Mouse (Mus musculus) urinary bladder, postnatal 4 days (tissue): Measurements from ENCODE around the gene Hist1h3c.
"Not testable (repeated sequence)": the region's sequence is repeated elsewhere in the genome, so short reads cannot be mapped to it uniquely, and the experiment has no call there.

ENCODE experiments used
- DNase-seq, 2 experiments: peaks; one replicate each; pipeline ENCODE4 v3.0.0; 2021 to 2022; ENCODE audit warnings: low spot score in 2 of 2

Hist1h3c gene

DNA sequence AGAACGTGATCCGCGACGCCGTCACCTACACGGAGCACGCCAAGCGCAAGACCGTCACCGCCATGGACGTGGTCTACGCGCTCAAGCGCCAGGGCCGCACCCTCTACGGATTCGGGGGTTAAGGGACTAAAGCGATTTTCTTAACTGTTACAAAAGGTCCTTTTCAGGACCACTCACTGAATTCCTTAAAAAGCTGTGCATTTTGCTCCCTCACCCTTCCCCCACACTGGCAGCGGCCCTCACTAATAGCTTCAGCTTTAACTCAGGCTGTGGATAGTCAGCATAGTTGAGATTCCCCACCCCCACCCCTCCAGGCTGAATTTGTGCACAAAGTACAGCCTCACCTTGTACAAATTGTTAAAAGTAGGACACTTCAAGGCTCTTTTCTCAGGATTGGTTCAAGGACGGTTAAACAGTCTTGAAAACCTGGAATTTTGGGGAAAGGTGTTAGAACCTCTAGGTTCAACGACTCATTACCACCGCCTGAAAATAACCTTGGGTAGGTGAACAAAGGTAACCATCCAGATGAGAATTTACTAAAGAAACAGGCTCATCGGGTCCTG, 11.9 kb upstream of the Hist1h3c start:
- DNase-seq = no peak

GRCm38 (mm10) chr13:23756790-23757189, 11.4 kb upstream of the Hist1h3c start, which contains the start of gene Hist1h4b:
TSS of gene Hist1h4b (plus strand) at chr13:23757013.
- peak; percentile 80 to 82 for DNase-seq

GRCm38 (mm10) chr13:23755000-23755399, 9.6 kb upstream of the Hist1h3c start:
- no peak for DNase-seq

GRCm38 (mm10) chr13:23753314-23754078, 8.1 kb upstream of the Hist1h3c start:
- no peak for DNase-seq

DNA sequence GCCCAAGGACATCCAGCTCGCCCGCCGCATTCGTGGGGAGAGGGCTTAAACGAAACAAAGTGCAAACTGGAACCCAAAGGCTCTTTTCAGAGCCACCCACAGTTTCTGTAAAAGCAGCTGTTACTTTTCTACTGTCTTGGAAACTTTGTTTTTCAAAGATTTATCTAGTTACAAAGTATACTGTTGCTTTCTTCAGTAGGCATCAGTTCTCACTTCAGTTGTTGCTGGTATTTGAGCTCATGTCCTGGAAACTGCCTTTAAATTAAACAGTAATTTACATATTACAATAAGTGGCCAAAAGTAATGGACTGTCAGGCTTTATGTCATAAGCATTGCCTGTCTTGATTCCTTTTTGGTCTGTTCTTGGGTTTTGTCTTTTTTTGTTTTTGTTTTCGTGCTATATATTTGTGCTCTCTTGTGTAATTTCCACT, 7.4 kb upstream of the Hist1h3c start:
- no peak for DNase-seq

DNA sequence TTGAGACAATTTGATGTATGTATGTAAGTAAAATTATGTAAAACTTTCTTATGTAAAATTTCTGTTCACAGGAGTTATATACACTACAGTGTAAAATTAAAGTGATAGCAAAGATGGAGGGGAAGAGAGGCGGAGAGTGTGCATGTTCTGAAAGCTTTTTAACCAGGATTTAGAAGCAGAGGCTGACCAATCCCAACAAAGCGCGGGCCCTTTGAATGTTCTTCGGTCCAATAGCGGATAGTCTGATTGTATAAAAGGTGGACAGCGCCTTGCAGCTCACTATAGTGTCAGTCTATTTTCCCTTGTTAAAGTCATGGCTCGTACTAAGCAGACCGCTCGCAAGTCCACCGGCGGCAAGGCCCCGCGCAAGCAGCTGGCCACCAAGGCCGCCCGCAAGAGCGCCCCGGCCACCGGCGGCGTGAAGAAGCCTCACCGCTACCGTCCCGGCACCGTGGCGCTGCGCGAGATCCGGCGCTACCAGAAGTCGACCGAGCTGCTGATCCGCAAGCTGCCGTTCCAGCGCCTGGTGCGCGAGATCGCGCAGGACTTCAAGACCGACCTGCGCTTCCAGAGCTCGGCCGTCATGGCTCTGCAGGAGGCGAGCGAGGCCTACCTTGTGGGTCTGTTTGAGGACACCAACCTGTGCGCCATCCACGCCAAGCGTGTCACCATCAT, 6.8 kb upstream of the Hist1h3c start, which contains the start of gene Hist1h3b:
Hist1h3b (plus strand) TSS at position 201 of the 675 bp plus-strand sequence.
- peak; percentile 74 to 86 for DNase-seq

GRCm38 (mm10) chr13:23751478-23751956, 6.1 kb upstream of the Hist1h3c start:
- DNase-seq = no peak

DNA sequence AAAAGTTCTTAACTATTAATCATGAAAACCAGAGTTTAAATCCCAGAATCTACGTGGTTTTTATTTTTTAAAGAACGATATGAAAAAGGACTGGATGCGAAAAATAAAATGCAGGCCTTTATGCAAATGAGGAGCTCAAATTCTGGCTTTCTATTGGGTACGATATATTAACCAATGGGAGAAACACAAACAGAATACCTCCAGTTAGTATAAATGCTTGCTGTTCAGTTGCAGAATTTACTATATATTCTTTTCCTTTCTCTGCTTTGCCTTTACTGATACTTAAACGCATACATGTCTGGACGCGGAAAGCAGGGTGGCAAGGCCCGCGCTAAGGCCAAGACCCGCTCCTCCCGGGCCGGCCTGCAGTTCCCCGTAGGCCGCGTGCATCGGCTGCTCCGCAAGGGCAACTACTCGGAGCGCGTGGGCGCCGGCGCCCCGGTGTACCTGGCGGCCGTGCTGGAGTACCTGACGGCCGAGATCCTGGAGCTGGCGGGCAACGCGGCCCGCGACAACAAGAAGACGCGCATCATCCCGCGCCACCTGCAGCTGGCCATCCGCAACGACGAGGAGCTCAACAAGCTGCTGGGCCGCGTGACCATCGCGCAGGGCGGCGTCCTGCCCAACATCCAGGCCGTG, 5.6 kb upstream of the Hist1h3c start, which contains the start of gene Hist1h2ab:
Hist1h2ab (plus strand) TSS at position 288 of the 639 bp plus-strand sequence.
- not testable (repeated sequence) for DNase-seq

GRCm38 (mm10) chr13:23749563-23750121, 4.2 kb upstream of the Hist1h3c start:
- no peak for DNase-seq

DNA sequence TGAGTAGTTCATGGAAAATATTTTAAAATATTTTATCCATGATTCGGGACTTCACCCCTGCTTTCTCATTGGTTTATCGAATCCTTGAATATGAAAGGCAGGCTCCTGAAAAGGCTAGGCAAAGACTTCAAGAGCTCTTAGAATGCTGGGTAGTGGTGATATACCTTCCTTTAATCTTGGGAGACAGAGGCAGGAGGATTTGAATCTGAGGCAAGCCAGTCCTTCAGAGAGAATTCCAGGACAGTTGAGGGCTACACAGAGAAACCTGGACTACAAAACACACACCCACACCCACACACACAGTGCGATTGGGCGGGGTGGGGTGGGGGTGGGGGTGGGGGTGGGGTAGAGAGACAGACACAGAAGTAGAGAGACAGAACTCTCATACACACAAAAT, 2.5 kb upstream of the Hist1h3c start:
- no peak for DNase-seq

DNA sequence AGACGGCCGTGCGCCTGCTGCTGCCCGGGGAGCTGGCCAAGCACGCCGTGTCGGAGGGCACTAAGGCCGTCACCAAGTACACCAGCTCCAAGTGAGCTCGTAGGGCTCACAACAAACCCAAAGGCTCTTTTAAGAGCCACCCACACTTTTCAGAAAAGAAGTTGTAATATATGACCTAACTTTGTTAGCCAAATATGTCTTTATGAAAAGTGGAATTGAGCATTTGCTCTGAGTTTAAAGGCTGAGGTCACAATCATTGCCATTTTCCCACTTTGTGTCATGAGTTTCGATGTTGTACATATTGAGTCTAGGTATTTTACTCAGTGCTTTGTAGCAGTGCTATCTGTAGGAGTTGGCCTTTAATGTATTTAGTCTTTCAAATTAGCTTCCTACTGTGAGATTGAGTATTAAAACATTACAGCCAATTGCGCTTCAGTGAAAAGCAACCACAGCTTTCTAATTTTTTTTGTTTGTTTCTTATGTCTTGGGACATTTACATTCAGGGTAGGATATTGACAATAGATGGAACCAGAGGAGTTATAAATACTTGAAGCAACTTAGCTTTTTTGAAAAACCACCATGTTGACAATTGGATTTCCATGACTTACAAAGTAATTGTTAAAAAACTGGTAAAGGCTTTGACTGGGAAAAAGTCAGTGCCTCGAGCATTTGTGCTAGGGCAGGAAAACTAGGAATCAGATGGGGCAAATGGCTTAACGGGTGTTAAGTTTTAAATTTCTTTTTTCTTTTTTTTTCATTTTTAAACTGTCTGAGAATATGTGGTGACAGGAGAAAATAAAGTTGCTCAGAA, 1.9 kb upstream of the Hist1h3c start:
- DNase-seq = no peak

DNA sequence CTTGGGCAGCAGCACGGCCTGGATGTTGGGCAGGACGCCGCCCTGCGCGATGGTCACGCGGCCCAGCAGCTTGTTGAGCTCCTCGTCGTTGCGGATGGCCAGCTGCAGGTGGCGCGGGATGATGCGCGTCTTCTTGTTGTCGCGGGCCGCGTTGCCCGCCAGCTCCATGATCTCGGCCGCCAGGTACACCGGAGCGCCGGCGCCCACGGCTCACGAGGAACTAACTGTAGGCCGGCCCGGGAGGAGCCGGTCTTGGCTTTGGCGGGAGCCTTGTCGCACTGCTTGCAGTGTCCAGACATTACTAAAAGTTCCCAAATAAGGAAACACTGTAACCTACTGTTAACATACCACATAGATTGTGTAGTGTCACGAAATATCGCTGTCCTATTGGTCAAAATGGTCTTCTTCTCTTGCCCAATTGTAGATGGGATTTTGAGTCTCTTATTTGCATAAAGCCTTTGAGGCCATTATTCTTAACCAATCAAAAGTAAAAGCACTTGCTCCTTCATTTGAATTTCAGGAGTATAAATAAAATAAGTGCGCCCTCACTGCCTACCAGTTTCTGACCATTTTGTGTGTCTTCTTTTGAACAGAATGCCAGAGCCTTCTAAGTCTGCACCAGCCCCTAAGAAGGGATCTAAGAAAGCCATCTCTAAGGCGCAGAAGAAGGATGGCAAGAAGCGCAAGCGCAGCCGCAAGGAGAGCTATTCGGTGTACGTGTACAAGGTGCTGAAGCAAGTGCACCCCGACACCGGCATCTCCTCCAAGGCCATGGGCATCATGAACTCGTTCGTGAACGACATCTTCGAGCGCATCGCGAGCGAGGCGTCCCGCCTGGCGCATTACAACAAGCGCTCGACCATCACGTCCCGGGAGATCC, 1.0 kb upstream of the Hist1h3c start, which contains the start of gene Hist1h2bb:
Hist1h2bb (plus strand) TSS at position 534 of the 880 bp plus-strand sequence.
- DNase-seq = peak in 1 of 2 experiments; percentile 68

DNA sequence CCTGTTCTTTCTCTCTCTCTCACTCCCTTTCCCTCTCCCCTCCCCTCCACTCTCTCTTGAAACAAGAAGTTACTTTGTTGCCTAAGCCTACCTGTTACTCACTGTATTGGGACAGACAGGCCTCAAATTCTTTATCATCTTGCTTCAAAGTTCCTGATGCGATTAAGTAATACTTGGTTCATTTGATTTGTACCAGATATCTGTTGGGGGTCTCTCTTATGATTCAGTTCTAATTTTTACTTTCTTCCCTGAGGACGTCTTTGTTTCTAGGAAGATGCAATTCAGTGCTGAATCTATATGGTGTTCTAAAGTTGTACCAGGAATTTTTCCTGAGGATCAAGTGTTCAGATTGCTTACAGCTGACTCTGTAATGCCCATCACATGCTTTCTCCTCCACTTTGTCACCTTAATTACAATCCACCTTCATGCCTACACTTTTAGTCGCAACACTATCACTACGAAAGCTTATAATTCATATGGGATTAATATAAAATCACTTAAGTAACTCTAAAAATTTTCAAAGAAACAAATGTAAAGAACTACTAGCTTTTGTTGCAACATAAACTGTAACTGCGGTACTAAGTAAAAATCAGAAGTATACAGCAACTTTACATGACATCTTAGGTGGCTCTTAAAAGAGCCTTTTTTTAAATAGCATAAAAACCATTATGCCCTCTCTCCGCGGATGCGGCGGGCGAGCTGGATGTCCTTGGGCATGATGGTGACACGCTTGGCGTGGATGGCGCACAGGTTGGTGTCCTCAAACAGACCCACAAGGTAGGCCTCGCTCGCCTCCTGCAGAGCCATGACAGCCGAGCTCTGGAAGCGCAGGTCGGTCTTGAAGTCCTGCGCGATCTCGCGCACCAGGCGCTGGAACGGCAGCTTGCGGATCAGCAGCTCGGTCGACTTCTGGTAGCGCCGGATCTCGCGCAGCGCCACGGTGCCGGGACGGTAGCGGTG, 701 bp downstream of the Hist1h3c start:
- DNase-seq = no peak

DNA sequence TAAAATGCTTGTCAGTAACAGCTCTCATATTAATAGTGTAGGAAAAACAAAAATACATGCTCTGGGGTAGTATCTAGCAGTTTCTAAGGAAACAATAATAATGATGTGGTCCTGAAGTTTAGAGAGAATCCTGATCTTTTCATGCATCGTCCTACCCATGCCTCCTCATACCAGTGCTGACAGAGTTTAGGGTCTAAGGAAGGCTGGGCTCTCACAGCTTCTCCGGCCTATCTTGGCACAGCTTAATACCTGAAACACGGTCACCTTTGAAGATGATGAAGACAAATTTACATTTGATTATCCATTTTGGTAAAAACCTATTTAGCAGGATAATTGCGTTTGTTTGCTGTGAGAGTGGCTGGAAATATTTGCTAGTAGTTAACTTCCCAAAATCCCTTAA, 1.4 kb downstream of the Hist1h3c start:
- DNase-seq = no peak

- no peak for DNase-seq
These were observed 2.2 kb downstream of the Hist1h3c start for GRCm38 (mm10) chr13:23743215-23743614.

DNA sequence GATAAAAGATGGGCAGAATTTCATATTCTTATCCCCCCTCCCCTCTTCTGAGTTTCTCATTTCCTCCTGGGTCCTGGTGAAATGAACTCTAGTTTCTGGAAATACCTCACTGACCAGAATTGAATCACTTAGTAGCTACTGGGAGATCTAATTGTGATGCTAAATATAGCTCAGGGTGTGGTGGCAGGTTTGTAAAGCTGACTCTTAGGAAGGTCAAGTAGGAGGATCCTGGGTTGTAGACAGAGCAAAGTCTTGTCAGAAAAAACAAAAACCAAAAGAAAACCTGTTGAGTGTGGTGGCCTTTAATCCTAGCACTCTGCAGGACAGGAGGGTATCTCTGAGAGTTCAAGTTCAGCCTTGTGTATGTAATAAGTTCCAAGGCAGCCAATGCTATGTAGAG, 3.4 kb downstream of the Hist1h3c start:
- DNase-seq = no peak

DNA sequence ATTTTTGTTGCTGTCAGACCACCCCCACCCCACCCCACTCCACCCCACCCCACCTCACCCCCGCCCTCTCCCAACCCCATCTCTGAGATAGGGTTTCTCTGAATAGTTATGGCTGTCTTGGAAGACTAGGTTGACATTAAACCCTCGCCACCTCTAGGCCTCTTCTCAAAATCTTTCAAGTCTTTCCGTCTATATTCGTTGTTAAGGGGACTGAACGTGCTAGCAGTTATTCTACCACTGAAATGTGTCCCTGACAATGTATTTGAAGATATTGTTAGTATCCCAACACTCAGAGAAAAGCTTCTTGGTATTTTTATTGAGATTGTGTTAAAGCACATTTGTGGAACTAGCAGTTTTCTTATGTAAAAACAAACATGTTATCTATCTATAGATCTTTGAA, 4.5 kb downstream of the Hist1h3c start:
- no peak for DNase-seq

GRCm38 (mm10) chr13:23740256-23740840, 5.1 kb downstream of the Hist1h3c start:
- DNase-seq = no peak
